Mouse (Mus musculus) common myeloid progenitor, adult 5-6 weeks (primary cell): Measurements from ENCODE around the gene Gucy2e. TPM values are rescaled to one million over a fixed set of nuclear protein-coding genes. Genes with fewer than 3 reads are reported as not detected.

ENCODE experiments used
- ATAC-seq: replicated peaks from 2 replicates; pipeline ENCODE4 v1.8.0; 2016; ENCODE audit warnings: low read depth, mild to moderate bottlenecking, moderate TSS enrichment, inconsistent platforms; ENCODE audit not compliant: poor library complexity, severe bottlenecking
- total RNA-seq: library from RNA; stranded (forward); fragments of 200-1000, 187-1606 nt; gene quantifications from 2 replicates; pipeline ENCODE4 v1.2.3, GENCODE M21; 2017

The Gucy2e gene
- 0.14 TPM in 1 of 2 replicates, not detected in the other for total RNA-seq

GRCm38 (mm10) chr11:69236926-69237260 is at the start of gene Gucy2e:
TSS of gene Gucy2e (minus strand) at chr11:69237036.
- ATAC-seq: no peak

- ATAC-seq: no peak
Observed at GRCm38 (mm10) chr11:69277267-69277666, 40.4 kb upstream of the Gucy2e start.

- no peak for ATAC-seq
Observed at GRCm38 (mm10) chr11:69276081-69276480, 39.2 kb upstream of the Gucy2e start.

GRCm38 (mm10) chr11:69275650-69276049 is 38.8 kb upstream of the Gucy2e start:
- peak; percentile 57 for ATAC-seq

GRCm38 (mm10) chr11:69272122-69272740 is 35.4 kb upstream of the Gucy2e start:
- peak; percentile 69 for ATAC-seq

- peak; percentile 54; the same call in 1 of the 2 replicates for ATAC-seq
Observed at GRCm38 (mm10) chr11:69269575-69269974, 32.7 kb upstream of the Gucy2e start.

- ATAC-seq: no peak
Observed at GRCm38 (mm10) chr11:69268100-69268499, 31.3 kb upstream of the Gucy2e start.

GRCm38 (mm10) chr11:69267341-69267740 is 30.5 kb upstream of the Gucy2e start:
- peak; percentile 48; the same call in 1 of the 2 replicates for ATAC-seq

- ATAC-seq: peak; percentile 57; the same call in 1 of the 2 replicates
Observed at GRCm38 (mm10) chr11:69266253-69266652, 29.4 kb upstream of the Gucy2e start.

GRCm38 (mm10) chr11:69265410-69265809 is 28.6 kb upstream of the Gucy2e start:
- ATAC-seq: no peak

GRCm38 (mm10) chr11:69264276-69264675 is 27.4 kb upstream of the Gucy2e start:
- ATAC-seq: no peak

- ATAC-seq: no peak
Observed at GRCm38 (mm10) chr11:69260111-69260510, 23.3 kb upstream of the Gucy2e start.

- peak; percentile 84 for ATAC-seq
Observed at GRCm38 (mm10) chr11:69258287-69258686, 21.5 kb upstream of the Gucy2e start.

GRCm38 (mm10) chr11:69257807-69258206 is 21.0 kb upstream of the Gucy2e start:
- peak; percentile 67; the same call in 1 of the 2 replicates for ATAC-seq

- ATAC-seq: no peak
Observed at GRCm38 (mm10) chr11:69257072-69257471, 20.2 kb upstream of the Gucy2e start.

- ATAC-seq: no peak
Observed at GRCm38 (mm10) chr11:69254808-69255207, 18.0 kb upstream of the Gucy2e start.

GRCm38 (mm10) chr11:69253131-69253530 is 16.3 kb upstream of the Gucy2e start:
- ATAC-seq: no peak

GRCm38 (mm10) chr11:69251953-69252352 is 15.1 kb upstream of the Gucy2e start:
- ATAC-seq: no peak

- 0 out of 2 replicates have a peak, but pooled peaks have one; percentile 39 for ATAC-seq
Observed at GRCm38 (mm10) chr11:69251135-69251842, 14.5 kb upstream of the Gucy2e start.

GRCm38 (mm10) chr11:69250106-69250505 is 13.3 kb upstream of the Gucy2e start:
- ATAC-seq: no peak

- no peak for ATAC-seq
Observed at GRCm38 (mm10) chr11:69249131-69249530, 12.3 kb upstream of the Gucy2e start.
